ENCODE assay signal across 8 mouse cellular contexts in the genomic region with DNA sequence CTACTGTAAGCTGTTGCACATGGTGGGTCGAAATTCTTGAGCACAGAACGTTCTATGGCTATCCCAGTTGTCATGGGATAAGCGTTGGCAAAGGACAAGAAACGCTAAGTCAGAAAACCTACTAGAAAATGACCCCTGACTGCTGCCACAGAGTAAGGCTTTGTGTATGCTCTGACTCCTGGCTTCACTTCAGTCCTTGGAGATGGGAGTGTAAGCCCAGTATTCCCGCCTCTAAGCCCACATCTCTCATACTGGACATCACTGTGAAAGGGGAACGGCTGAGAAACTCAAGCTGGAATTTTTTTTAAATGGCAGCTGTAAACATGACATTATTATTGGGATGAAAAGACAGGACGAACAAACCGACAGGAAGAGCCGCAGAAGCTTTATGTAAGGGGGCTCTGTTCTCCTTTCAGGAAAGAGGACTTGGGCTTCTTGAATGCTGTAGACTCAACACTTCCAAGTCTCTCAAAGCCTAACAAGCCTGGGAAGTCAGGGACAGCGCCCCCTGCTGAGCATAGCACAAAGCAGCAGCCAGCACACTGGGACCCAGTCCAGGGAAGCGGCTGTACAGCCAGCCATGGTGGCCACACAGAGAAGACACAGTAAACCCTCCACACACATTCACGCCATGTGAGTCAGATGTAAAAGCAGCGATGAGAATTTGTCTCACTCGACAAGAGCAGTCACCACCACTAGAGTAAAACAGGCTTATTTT.
DNase-seq lines count a peak whose midpoint lies in the region; ATAC-seq and TF ChIP-seq lines count a peak whose summit lies in the region.

No protein-coding gene starts in this region.

- H3K9ac ChIP-seq in lung, embryonic 14.5 days: no peak overlapping the region
- no peak overlapping the region for H3K9ac ChIP-seq in hindbrain, embryonic 14.5 days
- no peak overlapping the region for H3K9ac ChIP-seq in lung, postnatal 0 days (replicated peaks; ENCODE audit: low read depth)

- peak; percentile 64 for TF ChIP-seq CTCF in lung, embryonic 14.5 days (IDR thresholded peaks at IDR 0.05; ENCODE audit: low read depth)
- peak; percentile 66 for TF ChIP-seq CTCF in lung, postnatal 0 days (IDR thresholded peaks at IDR 0.05)

- H3K4me2 ChIP-seq in lung, embryonic 14.5 days: no peak overlapping the region
- H3K4me2 ChIP-seq in hindbrain, embryonic 14.5 days (replicated peaks): no peak overlapping the region
- H3K4me2 ChIP-seq in lung, postnatal 0 days (replicated peaks; ENCODE audit: low read depth, low read length): no peak overlapping the region

- DNase-seq in cerebellum, adult 11 months: peak; percentile 56
- DNase-seq in lung, embryonic 14.5 days: peak; percentile 65
- DNase-seq in lung, adult 18-20 months: no peak
- DNase-seq in cerebellum, adult 18-20 months: peak; percentile 64 to 72
- DNase-seq in hindbrain, embryonic 14.5 days (ENCODE audit: low spot score): peak; percentile 55
- DNase-seq in lung, postnatal 0 days (ENCODE audit: low spot score): peak; percentile 41

- no peak for TF ChIP-seq EP300 in lung, postnatal 0 days (IDR thresholded peaks at IDR 0.05)

- no peaks in the 10 kb centered on the region for H3K36me3 ChIP-seq in lung, embryonic 14.5 days (ENCODE audit: insufficient read depth)
- H3K36me3 ChIP-seq in hindbrain, embryonic 14.5 days (replicated peaks; ENCODE audit: control insufficient read depth, insufficient read depth): peaks cover 31% of the 10 kb centered on the region
- no peaks in the 10 kb centered on the region for H3K36me3 ChIP-seq in lung, postnatal 0 days (ENCODE audit: insufficient read depth, low read length)

- no peak overlapping the region for H3K27ac ChIP-seq in lung, embryonic 14.5 days (ENCODE audit: low read depth)
- H3K27ac ChIP-seq in hindbrain, embryonic 14.5 days: peak overlapping the region; percentile 14; the same call in 1 of the 2 replicates
- no peak overlapping the region for H3K27ac ChIP-seq in lung, postnatal 0 days (ENCODE audit: low read length)

- H3K4me3 ChIP-seq in lung, embryonic 14.5 days (ENCODE audit: low read depth, low read length): no peak overlapping the region
- H3K4me3 ChIP-seq in hindbrain, embryonic 14.5 days (replicated peaks; ENCODE audit: low read length): no peak overlapping the region
- no peak overlapping the region for H3K4me3 ChIP-seq in lung, postnatal 0 days (ENCODE audit: low read depth, low read length)

- H3K4me1 ChIP-seq in lung, embryonic 14.5 days (ENCODE audit: insufficient read depth): no peaks in the 10 kb centered on the region
- H3K4me1 ChIP-seq in hindbrain, embryonic 14.5 days (replicated peaks; ENCODE audit: control insufficient read depth, insufficient read depth, low read length): no peaks in the 10 kb centered on the region
- H3K4me1 ChIP-seq in lung, postnatal 0 days (ENCODE audit: insufficient read depth, low read depth, low read length): no peaks in the 10 kb centered on the region

- no peaks in the 10 kb centered on the region for H3K27me3 ChIP-seq in lung, embryonic 14.5 days (ENCODE audit: insufficient read depth, low read length)
- H3K27me3 ChIP-seq in hindbrain, embryonic 14.5 days (ENCODE audit: control insufficient read depth, insufficient read depth, low read length): no peaks in the 10 kb centered on the region
- H3K27me3 ChIP-seq in lung, postnatal 0 days (replicated peaks; ENCODE audit: insufficient read depth, low read length): no peaks in the 10 kb centered on the region

- 69% methylated on average over 14 of the region's 14 CpGs for WGBS in lung, embryonic 14.5 days
- WGBS in hindbrain, embryonic 14.5 days: 76% methylated on average over 14 of the region's 14 CpGs
- WGBS in lung, postnatal 0 days: 72% methylated on average over 14 of the region's 14 CpGs

- ATAC-seq in cerebellum, adult (ENCODE audit: insufficient number of reproducible peaks, low FRiP score, low TSS enrichment): no peak
- ATAC-seq in lung, embryonic 14.5 days (ENCODE audit: insufficient read depth): no peak
- ATAC-seq in hindbrain, embryonic 14.5 days (ENCODE audit: low FRiP score): 0 out of 2 replicates have a peak, but pooled peaks have one; percentile 40
- no peak; the same call in 1 of the 2 replicates for ATAC-seq in lung, postnatal 0 days
- no peak for ATAC-seq in inflammation-experienced regulatory T-cells, adult 6 months

- no peaks in the 10 kb centered on the region for H3K9me3 ChIP-seq in lung, embryonic 14.5 days (ENCODE audit: low read depth, low read length)
- no peaks in the 10 kb centered on the region for H3K9me3 ChIP-seq in hindbrain, embryonic 14.5 days (ENCODE audit: control insufficient read depth, low read length)
- H3K9me3 ChIP-seq in lung, postnatal 0 days (ENCODE audit: low read length): no peaks in the 10 kb centered on the region

Comparison
In these comparisons a context has a peak if more than half of its experiments do, and no peak if none do; other contexts are left out.
1. DNase-seq: peak in cerebellum, adult 11 months (single experiment), lung, embryonic 14.5 days (single experiment), cerebellum, adult 18-20 months (2 of 2), hindbrain, embryonic 14.5 days (single experiment) and lung, postnatal 0 days (single experiment); none in lung, adult 18-20 months (0 of 2).